28 mouse cellular contexts compared by ENCODE assay signal in genomic region chr19:9059391-9059790, GRCm38 (mm10). TPM values are rescaled to one million over a fixed set of nuclear protein-coding genes. Genes with fewer than 3 reads are reported as not detected.
A peak's percentile ranks its signal among the peaks of the same experiment; 100 is the strongest.
DNase-seq lines count a peak whose midpoint lies in the region; ATAC-seq lines count a peak whose summit lies in the region.
"Had no signal": no experiment of that assay in that cellular context is flagged by ENCODE, and none has a peak within 500 bp of the region (broad histone marks: within the 10 kb centered on the region; RNA-seq: fewer than 3 reads in every experiment).

No protein-coding gene starts in this region.

- H3K27me3 ChIP-seq in hindbrain, embryonic 10.5 days (ENCODE audit: insufficient read depth, poor library complexity, severe bottlenecking) = no peaks in the 10 kb centered on the region
- H3K27me3 ChIP-seq: embryonic facial prominence, embryonic 12.5 days; forebrain, embryonic 12.5 days; heart, embryonic 15.5 days; hindbrain, embryonic 15.5 days; Patski had no signal

- H3K4me1 ChIP-seq in hindbrain, embryonic 10.5 days (replicated peaks) = peaks cover 4% of the 10 kb centered on the region; the same call in 1 of the 2 replicates
- H3K4me1 ChIP-seq: embryonic facial prominence, embryonic 12.5 days; forebrain, embryonic 12.5 days; heart, embryonic 15.5 days; hindbrain, embryonic 15.5 days had no signal

- peak; percentile 51 for DNase-seq in adrenal gland, adult 2 months
- DNase-seq in adrenal gland, postnatal 14 days = no peak
- DNase-seq in 3134 (ENCODE audit: extremely low read depth, insufficient read length, low spot score) = peak; percentile 69
- DNase-seq in NIH3T3 (ENCODE audit: low read depth) = peak; percentile 86
- no peak for DNase-seq in hindbrain, embryonic 10.5 days (ENCODE audit: low spot score)
- DNase-seq: adrenal gland, postnatal 25 days; B cell, adult 2 months; cerebellum, adult 11-12 months; cerebellum, adult 9-10 months; cerebellum, postnatal 25 days; gastrocnemius, postnatal 10 days; kidney, adult 8-10 months had no signal

- no peak overlapping the region for H3K4me3 ChIP-seq in macrophage (ENCODE audit: inconsistent target)
- H3K4me3 ChIP-seq in hindbrain, embryonic 10.5 days = no peak overlapping the region
- H3K4me3 ChIP-seq: embryonic facial prominence, embryonic 12.5 days; forebrain, embryonic 12.5 days; heart, adult 2 months; heart, embryonic 15.5 days; hindbrain, embryonic 15.5 days had no signal

- H3K36me3 ChIP-seq in macrophage (ENCODE audit: inconsistent target) = no peaks in the 10 kb centered on the region
- no peaks in the 10 kb centered on the region for H3K36me3 ChIP-seq in hindbrain, embryonic 10.5 days
- H3K36me3 ChIP-seq: embryonic facial prominence, embryonic 12.5 days; forebrain, embryonic 12.5 days; G1E; heart, embryonic 15.5 days; hindbrain, embryonic 15.5 days had no signal

- no peaks in the 10 kb centered on the region for H3K9me3 ChIP-seq in hindbrain, embryonic 10.5 days
- H3K9me3 ChIP-seq: forebrain, embryonic 12.5 days; G1E; heart, embryonic 15.5 days; hindbrain, embryonic 15.5 days had no signal

- H3K79me2 ChIP-seq in macrophage (ENCODE audit: inconsistent target) = no peaks in the 10 kb centered on the region

- H3K27ac ChIP-seq in macrophage = peak overlapping the region; percentile 95
- H3K27ac ChIP-seq in hindbrain, embryonic 10.5 days = no peak overlapping the region
- H3K27ac ChIP-seq: embryonic facial prominence, embryonic 12.5 days; forebrain, embryonic 12.5 days; heart, embryonic 15.5 days; hindbrain, embryonic 15.5 days had no signal

- WGBS in macrophage (ENCODE audit: missing documents) = 77% methylated on average over 7 of the region's 7 CpGs
- WGBS in hindbrain, embryonic 10.5 days = 84% methylated on average over 7 of the region's 7 CpGs

- no peak for ATAC-seq in monocyte, adult 5-6 weeks (replicated peaks; ENCODE audit: insufficient number of reproducible peaks, low FRiP score, low TSS enrichment, poor library complexity, severe bottlenecking)
- ATAC-seq: activated CD4-positive, CD25-positive, alpha-beta regulatory T cell, adult 4 months; CD4-positive, CD25-positive, alpha-beta regulatory T cell, adult 4 months; intestine, embryonic 16.5 days had no signal

RNA-seq across cellular contexts. Expression of gene Scgb1a1, which starts 28.4 kb away (rescaled TPM):
- total RNA-seq in adrenal gland, adult 2 months (2021) = not detected
- polyA plus RNA-seq in adrenal gland, adult 2 months (2012; rRNA removed) = 4.5 TPM in 1 of 2 replicates, not detected in the other
- 4.4 TPM in 1 of 2 replicates, not detected in the other for total RNA-seq in adrenal gland, postnatal 14 days (2021)
- not detected for total RNA-seq in macrophage (2018; cell fraction: chromatin; rRNA removed)
- not detected for total RNA-seq in macrophage (2018; cell fraction: cytosol; rRNA removed)
- not detected for total RNA-seq in macrophage (2018; cell fraction: nucleus; rRNA removed)
- not detected in 3 replicates for polyA plus RNA-seq in macrophage (2018)
- not detected in 2 replicates for polyA plus RNA-seq in hindbrain, embryonic 10.5 days (2016; fragmentation: Nextera tagmentation; extraction: Ambion mirVana)
- total RNA-seq in monocyte, adult 5-6 weeks (2017) = not detected in 3 replicates
- total RNA-seq: adrenal gland, postnatal 25 days; G1E had no signal
- polyA plus RNA-seq: activated CD4-positive, CD25-positive, alpha-beta regulatory T cell, adult 4 months; brain, embryonic 14.5 days; CD4-positive, CD25-positive, alpha-beta regulatory T cell, adult 4 months; cortical plate, adult 2 months; embryonic facial prominence, embryonic 12.5 days; forebrain, embryonic 12.5 days; G1E; heart, embryonic 11.5 days; hindbrain, embryonic 11.5 days; hindbrain, embryonic 15.5 days; intestine, embryonic 16.5 days; Patski had no signal

Comparison
In these comparisons a context has a peak if more than half of its experiments do, and no peak if none do; other contexts are left out.
1. DNase-seq: peak in adrenal gland, adult 2 months (single experiment), 3134 (single experiment) and NIH3T3 (single experiment); none in adrenal gland, postnatal 14 days (single experiment) and hindbrain, embryonic 10.5 days (single experiment).